Mouse (Mus musculus): ENCODE data around the gene Itga11.

- TF ChIP-seq CTCF (conservative IDR thresholded peaks at IDR 0.05 in 1 of 2, IDR thresholded peaks at IDR 0.05 in 1 of 2; ENCODE audit: low read depth in 2 of 2, low read length in 2 of 2) (no peak), ZC3H11A (IDR thresholded peaks at IDR 0.05; ENCODE audit: low read depth, low read length) (no peak)
These were observed 72.0 kb downstream of the Itga11 start for GRCm38 (mm10) chr9:62749666-62750065.

Measured in CH12.LX (cell line).